Mouse (Mus musculus) midbrain, postnatal 0 days (tissue): ENCODE results near the gene Nfib. TPM values are rescaled to one million over a fixed set of nuclear protein-coding genes. Genes with fewer than 3 reads are reported as not detected.

Source experiments
- ATAC-seq: fragments of 200-750 bp; cut with Nextera tagmentation; 2 replicates; pipeline ENCODE4 v1.8.0; 2017; ENCODE audit warnings: moderate number of reproducible peaks, mild to moderate bottlenecking, moderate TSS enrichment, moderate library complexity; ENCODE audit not compliant: low FRiP score
- DNase-seq: peaks from one replicate; pipeline ENCODE4 v3.0.0-alpha.2; 2015; ENCODE audit warnings: low spot score
- H3K27ac ChIP-seq: fragments of 300-500 bp; sonication (generic); 2 replicates; pipeline ENCODE4 v1.5.1; 2014; ENCODE audit warnings: low read depth, mild to moderate bottlenecking, low read length, mixed read lengths
- H3K27me3 ChIP-seq: fragments of 300-500 bp; sonication (generic); 2 replicates; pipeline ENCODE4 v1.6.1; 2014; ENCODE audit warnings: low read length, control low read depth, mixed read lengths; ENCODE audit not compliant: insufficient read depth
- H3K36me3 ChIP-seq: fragments of 300-500 bp; sonication (generic); 2 replicates; pipeline ENCODE4 v1.6.1; 2014; ENCODE audit warnings: low read length, control low read depth, mixed read lengths; ENCODE audit not compliant: insufficient read depth
- H3K4me1 ChIP-seq: fragments of 300-500 bp; sonication (generic); 2 replicates; pipeline ENCODE4 v1.6.1; 2014; ENCODE audit warnings: mild to moderate bottlenecking, control low read depth, antibody characterized with exemption, low read length, mixed read lengths; ENCODE audit not compliant: insufficient read depth
- H3K4me2 ChIP-seq: fragments of 300-500 bp; sonication (generic); 2 replicates; pipeline ENCODE4 v1.6.1; 2014; ENCODE audit warnings: low read depth, mild to moderate bottlenecking, low read length, mixed read lengths; ENCODE audit not compliant: poor library complexity, severe bottlenecking
- H3K4me3 ChIP-seq: fragments of 300-500 bp; sonication (generic); 2 replicates; pipeline ENCODE4 v1.5.1; 2014; ENCODE audit warnings: low read depth, mild to moderate bottlenecking, low read length, moderate library complexity
- H3K9ac ChIP-seq: fragments of 300-500 bp; sonication (generic); replicated peaks from 2 replicates; pipeline ENCODE4 v1.6.1; 2014; ENCODE audit warnings: mild to moderate bottlenecking, low read length, moderate library complexity, mixed read lengths; ENCODE audit not compliant: poor library complexity, severe bottlenecking
- H3K9me3 ChIP-seq: fragments of 300-500 bp; sonication (generic); 2 replicates; pipeline ENCODE4 v1.6.1; 2016; ENCODE audit warnings: low read length, control low read depth
- CTCF ChIP-seq: IDR thresholded peaks from 2 replicates; pipeline ENCODE4 v1.5.1; 2016; ENCODE audit warnings: antibody characterized with exemption, mild to moderate bottlenecking
- WGBS: fragments of 180-500 bp; shearing (Covaris S2); extraction: QIAGEN DNeasy Blood & Tissue Kit; methylation state at CpG from one replicate; pipeline ENCODE4 v1.1.7; 2014; 5-methylcytosine and 5-hydroxymethylcytosine counted together
- polyA plus RNA-seq: library from polyadenylated mRNA; unstranded; fragments of >200 nt; fragmentation: Nextera tagmentation; extraction: Ambion mirVana; gene quantifications from 2 replicates; pipeline ENCODE4 v1.2.1, GENCODE M21; 2015
- total RNA-seq: library from RNA; depleted of rRNA; stranded (reverse); fragments of >200 nt; gene quantifications from 2 replicates; pipeline ENCODE4 v1.2.3, GENCODE M21; 2014

Nfib gene
- total and polyA plus RNA-seq, 2 experiments from 2014 or later = 27.7 to 62.8 TPM

DNA sequence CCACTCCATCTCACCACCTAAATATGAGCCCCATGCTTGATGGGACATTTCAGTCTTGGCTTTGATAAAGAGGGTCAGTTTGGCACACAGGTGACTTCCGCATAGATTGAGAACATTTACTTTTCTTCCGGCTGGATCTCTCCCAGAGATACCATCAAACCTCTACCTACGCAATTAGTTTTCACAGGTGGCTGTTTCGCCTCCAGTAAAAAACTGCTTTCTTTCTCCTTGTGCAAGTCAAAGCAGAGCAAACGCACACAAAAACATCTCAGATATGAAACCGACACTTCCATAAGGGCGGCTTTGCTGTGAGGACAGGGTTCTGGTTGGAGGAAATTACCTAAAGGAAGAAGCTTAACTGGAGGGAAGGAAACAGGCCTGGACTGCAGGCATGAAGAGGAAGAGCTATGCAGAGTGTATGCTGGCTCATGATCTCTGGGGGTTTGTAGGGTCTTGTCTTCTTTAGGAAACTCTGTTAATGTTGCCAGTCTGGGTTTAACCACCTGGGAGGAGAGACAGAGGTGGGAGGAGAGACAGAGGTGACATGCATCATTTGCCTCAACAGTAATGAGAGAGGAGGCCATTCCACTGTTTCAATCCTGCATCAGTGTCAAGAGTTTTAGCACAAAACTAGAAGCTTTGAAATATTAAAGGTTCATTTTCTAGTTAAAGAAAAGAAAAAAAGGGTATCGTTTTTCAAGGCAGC is 249.8 kb downstream of the Nfib start:
- Histone ChIP-seq H3K36me3 (no peaks in the 10 kb centered on the region), H3K4me1 (no peaks in the 10 kb centered on the region; the same call in 1 of the 2 replicates), H3K9ac (no peak overlapping the region), H3K27ac (no peak overlapping the region), H3K4me3 (no peak overlapping the region), H3K4me2 (no peak overlapping the region), H3K27me3 (no peaks in the 10 kb centered on the region), H3K9me3 (no peaks in the 10 kb centered on the region)
- no peak for DNase-seq
- no peak for TF ChIP-seq CTCF
- ATAC-seq = no peak
- 92% methylated on average over 8 of the region's 8 CpGs for WGBS

DNA sequence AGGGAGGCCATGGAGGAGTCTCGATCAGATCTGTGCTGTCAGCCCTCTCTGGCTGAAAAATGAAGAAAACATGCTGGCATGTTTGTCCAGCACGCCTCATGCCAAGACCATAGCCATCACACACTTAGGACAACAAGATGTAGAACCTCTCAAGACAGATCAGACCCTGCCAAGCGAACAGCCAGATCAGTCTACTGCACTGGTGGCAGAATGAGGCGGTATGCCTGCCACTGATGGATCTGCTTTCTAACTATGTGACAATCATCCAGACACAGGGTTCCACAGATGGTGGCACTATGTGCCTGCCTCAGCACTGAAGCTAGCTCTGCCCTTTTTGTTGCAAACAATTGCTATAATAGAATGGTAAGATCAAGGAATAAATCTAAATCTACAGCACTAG is 250.6 kb downstream of the Nfib start:
- H3K4me1 ChIP-seq = no peaks in the 10 kb centered on the region; the same call in 1 of the 2 replicates
- DNase-seq (no peak), ATAC-seq (no peak)
- no peak overlapping the region for H3K9ac ChIP-seq
- no peak for TF ChIP-seq CTCF
- H3K36me3 ChIP-seq = no peaks in the 10 kb centered on the region
- H3K4me3 ChIP-seq = no peak overlapping the region
- no peak overlapping the region for H3K4me2 ChIP-seq
- no peak overlapping the region for H3K27ac ChIP-seq
- no peaks in the 10 kb centered on the region for H3K9me3 ChIP-seq
- 84% methylated on average over 4 of the region's 4 CpGs for WGBS
- H3K27me3 ChIP-seq = no peaks in the 10 kb centered on the region

DNA sequence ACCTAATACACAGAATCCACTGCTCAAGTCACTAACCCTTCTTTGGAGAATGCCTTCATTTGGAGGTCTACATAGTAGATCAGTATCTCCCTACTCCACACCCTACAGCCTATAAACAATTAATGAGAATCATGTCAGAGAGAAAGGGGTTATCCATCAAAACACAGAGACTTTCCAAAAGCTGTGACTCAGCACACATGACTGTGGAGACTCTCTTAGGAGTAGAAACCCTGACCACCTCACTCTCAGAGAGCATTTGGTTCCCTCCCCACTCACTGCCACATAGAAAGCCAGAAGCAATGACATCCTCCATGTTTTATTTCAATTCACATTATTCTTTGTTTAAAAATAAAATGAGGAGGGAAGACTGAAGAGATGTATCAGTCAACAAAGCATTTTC is 252.2 kb downstream of the Nfib start:
- Histone ChIP-seq H3K36me3 (no peaks in the 10 kb centered on the region), H3K27me3 (no peaks in the 10 kb centered on the region), H3K4me3 (no peak overlapping the region), H3K4me2 (no peak overlapping the region), H3K9me3 (no peaks in the 10 kb centered on the region), H3K9ac (no peak overlapping the region), H3K27ac (no peak overlapping the region), H3K4me1 (no peaks in the 10 kb centered on the region; the same call in 1 of the 2 replicates)
- ATAC-seq = no peak
- TF ChIP-seq CTCF = no peak
- DNase-seq = no peak

DNA sequence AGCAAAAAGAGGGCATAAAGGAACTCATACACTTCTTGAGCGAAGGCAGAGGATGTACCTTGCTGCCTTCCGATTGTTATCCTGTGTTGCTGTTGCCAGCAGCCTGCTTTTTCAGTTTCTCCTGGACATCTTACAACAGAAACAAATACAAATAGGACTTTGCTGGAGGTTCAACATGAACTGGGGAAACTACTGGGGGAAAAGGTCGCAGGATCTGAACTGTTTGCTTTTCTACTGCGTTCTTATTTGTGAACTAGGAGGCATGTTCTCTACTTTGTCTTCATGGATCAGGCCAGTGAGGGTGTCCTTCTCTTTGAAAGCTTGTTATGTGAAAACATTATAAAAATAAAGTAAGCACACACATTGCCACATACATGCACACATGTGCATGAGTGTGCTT is 252.6 kb downstream of the Nfib start:
- H3K4me1 ChIP-seq = no peaks in the 10 kb centered on the region; the same call in 1 of the 2 replicates
- H3K9ac ChIP-seq = no peak overlapping the region
- WGBS = 86% methylated on average over 4 of the region's 4 CpGs

DNA sequence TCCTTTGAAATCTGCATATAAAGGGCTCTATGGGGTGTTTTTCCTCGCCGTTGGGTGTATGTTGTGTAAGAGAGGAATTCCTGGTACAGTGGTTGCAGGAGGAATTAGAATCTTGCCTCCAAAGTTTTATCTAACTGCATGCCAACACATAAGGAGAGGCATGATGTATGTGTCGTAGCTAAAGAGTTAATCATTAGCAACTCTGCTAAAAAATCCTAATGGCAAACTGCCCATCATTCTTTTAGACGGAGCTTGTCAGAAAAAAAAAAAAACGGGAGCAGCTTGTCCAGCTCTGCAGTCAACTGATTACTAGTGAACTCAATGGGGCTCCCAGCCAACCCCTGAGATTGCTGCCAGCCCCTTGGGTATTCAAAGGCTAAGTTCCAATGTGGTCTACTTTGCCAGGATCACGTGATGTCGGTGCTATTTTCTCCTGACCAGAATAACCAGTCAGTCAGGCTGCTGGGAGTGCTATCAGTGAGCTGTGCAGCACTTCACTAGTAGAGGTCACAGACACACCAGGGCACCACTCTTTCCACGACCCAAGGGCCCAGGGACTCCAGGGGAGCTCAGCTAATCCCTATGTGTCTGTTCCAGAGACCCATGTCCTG is 258.4 kb downstream of the Nfib start:
- TF ChIP-seq CTCF = no peak
- Histone ChIP-seq H3K4me2 (no peak overlapping the region), H3K27ac (0 out of 2 replicates have a peak overlapping the region, but pooled peaks have one; percentile 26)

More for the DNA sequence above, 252.6 kb downstream of the Nfib start:
- DNase-seq (no peak), ATAC-seq (no peak)
- Histone ChIP-seq H3K4me3 (no peak overlapping the region), H3K27ac (no peak overlapping the region), H3K27me3 (no peaks in the 10 kb centered on the region), H3K9me3 (no peaks in the 10 kb centered on the region), H3K36me3 (no peaks in the 10 kb centered on the region), H3K4me2 (no peak overlapping the region)
- no peak for TF ChIP-seq CTCF

DNA sequence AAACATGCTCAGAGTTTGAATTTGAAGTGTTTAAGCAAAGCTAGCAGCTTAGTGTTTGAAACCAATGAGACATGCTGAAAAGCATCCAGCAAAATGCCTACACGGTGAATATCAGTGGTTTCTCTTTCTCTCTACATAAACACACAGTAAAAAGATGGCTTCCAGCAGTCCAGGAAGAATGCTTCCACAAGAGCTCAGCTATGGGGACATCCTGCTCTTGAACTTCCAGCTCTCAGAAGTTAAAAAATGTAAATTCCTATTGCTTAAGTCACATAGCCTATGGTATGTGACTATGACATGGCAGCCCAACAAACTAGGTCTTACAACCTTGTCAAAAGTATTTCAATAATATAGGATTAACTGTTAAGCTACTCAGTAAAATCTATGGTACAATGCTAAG is 261.5 kb downstream of the Nfib start:
- WGBS = 72% methylated on average over 1 of the region's 1 CpGs
- no peaks in the 10 kb centered on the region for H3K36me3 ChIP-seq
- ATAC-seq (no peak), DNase-seq (no peak)
- no peaks in the 10 kb centered on the region for H3K27me3 ChIP-seq
- H3K9ac ChIP-seq = no peak overlapping the region
- no peak overlapping the region for H3K4me2 ChIP-seq
- no peak for TF ChIP-seq CTCF
- H3K27ac ChIP-seq = no peak overlapping the region
- H3K4me1 ChIP-seq = no peaks in the 10 kb centered on the region
- H3K4me3 ChIP-seq = no peak overlapping the region
- no peaks in the 10 kb centered on the region for H3K9me3 ChIP-seq

More for the DNA sequence above, 258.4 kb downstream of the Nfib start:
- DNase-seq (peak; percentile 85), ATAC-seq (0 out of 2 replicates have a peak, but pooled peaks have one; percentile 38)
- H3K4me3 ChIP-seq = no peak overlapping the region
- no peaks in the 10 kb centered on the region for H3K4me1 ChIP-seq
- no peaks in the 10 kb centered on the region for H3K27me3 ChIP-seq
- H3K9me3 ChIP-seq = no peaks in the 10 kb centered on the region
- H3K9ac ChIP-seq = no peak overlapping the region
- WGBS = 18% methylated on average over 8 of the region's 8 CpGs
- H3K36me3 ChIP-seq = no peaks in the 10 kb centered on the region
